Mouse (Mus musculus): ENCODE data around the gene Zfp937. TPM values are rescaled to one million over a fixed set of nuclear protein-coding genes. Genes with fewer than 3 reads are reported as not detected.

The Zfp937 gene
- 45.8 TPM for polyA plus RNA-seq (2014; fragmentation: Illumina TruSeq; extraction: RNeasy Lipid Tissue Mini Kit (QIAGEN cat#74804); ENCODE audit: low replicate concordance)

GRCm38 (mm10) chr2:150217600-150218362, at the start of gene Zfp937:
TSS of gene Zfp937 (plus strand) at chr2:150218073.

DNA sequence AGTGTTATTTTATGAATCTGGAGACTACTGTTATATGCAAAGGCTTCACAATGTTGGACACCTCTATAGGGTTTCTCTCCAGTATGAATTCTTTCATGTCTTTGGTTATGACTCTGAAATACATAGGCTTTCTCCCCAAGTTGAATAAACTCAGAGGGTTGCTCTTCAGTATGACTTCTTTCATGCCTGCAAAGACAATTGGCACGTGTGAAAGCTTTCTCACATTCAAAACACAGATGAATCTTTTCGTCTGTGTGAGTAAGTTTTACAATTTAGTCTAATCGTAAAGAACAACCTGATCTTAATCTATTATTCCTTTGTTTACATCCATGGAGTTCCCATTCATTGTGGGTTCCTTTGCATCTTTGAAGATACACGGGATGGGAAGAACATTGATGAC, 38.3 kb upstream of the Zfp937 start, which contains the start of gene Gm10770:
Gene Gm10770, minus strand, starts transcription at position 101 of the 400 bp plus-strand sequence.

GRCm38 (mm10) chr2:150181570-150181999, 36.3 kb upstream of the Zfp937 start, which contains the start of gene Gm14139:
TSS of gene Gm14139 (plus strand) at chr2:150181755.

DNA sequence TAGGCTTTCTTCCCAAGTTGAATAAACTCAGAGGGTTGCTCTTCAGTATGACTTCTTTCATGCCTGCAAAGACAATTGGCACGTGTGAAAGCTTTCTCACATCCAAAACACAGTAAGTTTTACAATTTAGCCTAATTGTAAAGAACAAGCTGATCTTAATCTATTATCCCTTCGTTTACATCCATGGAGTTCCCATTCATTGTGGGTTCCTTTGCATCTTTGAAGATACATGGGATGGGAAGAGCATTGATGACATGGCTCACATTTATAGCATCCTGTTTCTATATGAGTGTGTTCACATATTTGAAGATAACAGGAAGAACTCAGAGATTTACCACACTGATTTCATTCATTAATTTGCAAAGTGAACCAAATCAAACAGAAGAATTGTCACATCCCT, 37.6 kb downstream of the Zfp937 start, which contains the start of gene Gm21994:
Gene Gm21994, minus strand, starts transcription at position 101 of the 400 bp plus-strand sequence.

GRCm38 (mm10) chr2:150257291-150257690, 39.4 kb downstream of the Zfp937 start, which contains the start of gene Gm14124:
TSS of gene Gm14124 (plus strand) at chr2:150257517.

Other genes with a start within 250 kb of the Zfp937 start
- gene Zfp120, start 81.4 kb upstream of the Zfp937 start, polyA plus RNA-seq (2014; fragmentation: Illumina TruSeq; extraction: RNeasy Lipid Tissue Mini Kit (QIAGEN cat#74804); ENCODE audit: low replicate concordance) = 57.8 TPM
- not detected for gene Gm10770, start 38.4 kb upstream of the Zfp937 start, polyA plus RNA-seq (2014; fragmentation: Illumina TruSeq; extraction: RNeasy Lipid Tissue Mini Kit (QIAGEN cat#74804); ENCODE audit: low replicate concordance)
- not detected for gene Gm14139, start 36.3 kb upstream of the Zfp937 start, polyA plus RNA-seq (2014; fragmentation: Illumina TruSeq; extraction: RNeasy Lipid Tissue Mini Kit (QIAGEN cat#74804); ENCODE audit: low replicate concordance)
- gene Gm21994, start 37.5 kb downstream of the Zfp937 start, polyA plus RNA-seq (2014; fragmentation: Illumina TruSeq; extraction: RNeasy Lipid Tissue Mini Kit (QIAGEN cat#74804); ENCODE audit: low replicate concordance) = 23.4 TPM
- gene Gm14124, start 39.4 kb downstream of the Zfp937 start, polyA plus RNA-seq (2014; fragmentation: Illumina TruSeq; extraction: RNeasy Lipid Tissue Mini Kit (QIAGEN cat#74804); ENCODE audit: low replicate concordance) = not detected
- gene Gm10130, start 105.6 kb downstream of the Zfp937 start, polyA plus RNA-seq (2014; fragmentation: Illumina TruSeq; extraction: RNeasy Lipid Tissue Mini Kit (QIAGEN cat#74804); ENCODE audit: low replicate concordance) = 3.2 TPM
- 22.3 TPM for gene 3300002I08Rik, start 144.7 kb downstream of the Zfp937 start, polyA plus RNA-seq (2014; fragmentation: Illumina TruSeq; extraction: RNeasy Lipid Tissue Mini Kit (QIAGEN cat#74804); ENCODE audit: low replicate concordance)
- gene Zfp442, start 233.4 kb downstream of the Zfp937 start, polyA plus RNA-seq (2014; fragmentation: Illumina TruSeq; extraction: RNeasy Lipid Tissue Mini Kit (QIAGEN cat#74804); ENCODE audit: low replicate concordance) = 53.3 TPM

All from small intestine, adult 10 weeks (tissue).